Mouse (Mus musculus): ENCODE data around the gene Pde1a. TPM values are rescaled to one million over a fixed set of nuclear protein-coding genes. Genes with fewer than 3 reads are reported as not detected.

The Pde1a gene
- 9.9 and 12.3 TPM in 2 replicates for polyA plus RNA-seq (2016; fragmentation: Nextera tagmentation; extraction: Ambion mirVana)

DNA sequence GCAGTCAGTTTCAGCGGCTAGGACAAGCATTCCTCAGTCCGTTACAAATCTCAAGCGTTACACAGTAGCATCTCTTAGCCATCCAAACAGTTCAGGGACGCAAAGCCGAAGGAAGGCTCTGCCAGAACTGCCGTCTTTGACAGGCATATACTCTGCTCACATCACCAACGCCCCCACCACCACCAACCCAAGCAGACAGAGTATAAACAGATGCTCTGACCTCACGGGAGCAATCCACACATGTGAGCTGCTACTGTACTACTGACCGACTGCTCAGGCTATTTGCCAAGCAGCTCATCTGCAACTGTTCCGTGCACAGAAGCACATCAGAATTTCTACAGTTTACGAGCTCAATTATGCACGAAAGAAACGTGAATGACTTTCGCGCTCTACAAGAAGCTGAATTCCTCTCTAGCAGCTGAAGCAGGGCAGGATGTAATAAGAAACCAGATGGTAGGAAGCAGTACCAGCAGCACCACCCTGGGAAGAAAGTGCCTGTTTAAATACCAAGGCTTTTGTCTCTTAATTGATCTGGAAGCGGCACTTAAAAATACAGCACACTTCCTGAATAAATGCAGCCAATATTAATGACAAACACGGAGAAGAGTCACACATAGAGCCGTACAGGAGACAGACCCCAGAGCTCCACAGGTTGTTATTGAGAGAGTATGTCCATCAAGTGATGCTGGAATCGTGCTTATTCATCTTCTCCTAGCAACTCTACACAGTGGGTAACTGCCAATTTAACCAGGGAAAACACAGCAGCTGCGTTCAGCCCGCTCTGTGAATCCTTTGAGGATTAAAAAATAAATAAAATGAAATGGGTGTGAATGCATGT, at the start of gene Pde1a:
Gene Pde1a (minus strand): TSS at position 598 of the 838 bp plus-strand sequence.
- no peak within 1 kb of the TSS for H3K27ac ChIP-seq
- WGBS: 11% methylated on average over 21 of the region's 21 CpGs
- ATAC-seq (ENCODE audit: insufficient number of reproducible peaks, insufficient read depth, low FRiP score, low TSS enrichment): peak; percentile 72; the same call in 1 of the 2 replicates
- H3K4me3 ChIP-seq: peak within 1 kb of the TSS; percentile 35
- H3K36me3 ChIP-seq: no peaks in the 10 kb centered on the region
- no peaks in the 10 kb centered on the region for H3K27me3 ChIP-seq
- H3K4me2 ChIP-seq (replicated peaks): peak within 1 kb of the TSS; percentile 71
- no peaks in the 10 kb centered on the region for H3K9me3 ChIP-seq
- no peaks in the 10 kb centered on the region; the same call in 1 of the 2 replicates for H3K4me1 ChIP-seq
- peak within 1 kb of the TSS; percentile 34; the same call in 1 of the 2 replicates for H3K9ac ChIP-seq

DNA sequence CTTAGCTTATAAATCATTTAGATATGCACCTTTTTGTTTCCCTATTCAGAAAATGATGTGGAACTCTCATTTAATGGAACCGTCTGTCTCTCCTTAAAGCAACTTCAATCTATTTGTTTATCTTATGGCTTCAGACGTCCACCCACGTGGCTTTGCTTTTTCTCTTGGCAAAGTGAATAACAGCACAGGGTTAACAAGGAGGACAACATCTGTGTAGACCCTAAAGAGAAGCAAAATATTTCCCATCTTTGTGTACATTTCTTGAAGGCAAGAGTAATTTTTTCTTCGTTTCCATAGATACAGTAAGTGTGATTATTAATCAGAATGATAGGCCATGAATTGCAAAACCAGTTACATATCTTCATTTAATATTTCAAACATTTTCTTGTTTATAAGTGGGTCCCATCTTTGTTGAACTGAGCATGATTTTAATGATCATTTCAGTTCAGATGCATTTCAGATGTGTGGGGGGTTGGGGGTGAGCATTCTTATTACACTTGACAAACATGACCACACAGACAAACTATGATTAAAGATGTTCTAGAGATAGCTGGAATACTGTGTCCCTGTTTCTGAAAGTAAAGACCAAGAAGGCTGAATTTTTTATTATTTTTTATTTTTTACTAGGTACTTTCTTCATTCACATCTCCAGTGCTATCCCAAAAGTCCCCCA, 49.5 kb upstream of the Pde1a start:
- ATAC-seq (ENCODE audit: insufficient number of reproducible peaks, insufficient read depth, low FRiP score, low TSS enrichment): no peak
- no peak overlapping the region for H3K4me2 ChIP-seq (replicated peaks)
- H3K4me1 ChIP-seq: no peaks in the 10 kb centered on the region
- 57% methylated on average over 4 of the region's 4 CpGs for WGBS
- H3K9me3 ChIP-seq: no peaks in the 10 kb centered on the region
- H3K36me3 ChIP-seq: no peaks in the 10 kb centered on the region
- H3K4me3 ChIP-seq: no peak overlapping the region
- H3K27ac ChIP-seq: no peak overlapping the region
- H3K9ac ChIP-seq: no peak overlapping the region
- no peaks in the 10 kb centered on the region for H3K27me3 ChIP-seq

DNA sequence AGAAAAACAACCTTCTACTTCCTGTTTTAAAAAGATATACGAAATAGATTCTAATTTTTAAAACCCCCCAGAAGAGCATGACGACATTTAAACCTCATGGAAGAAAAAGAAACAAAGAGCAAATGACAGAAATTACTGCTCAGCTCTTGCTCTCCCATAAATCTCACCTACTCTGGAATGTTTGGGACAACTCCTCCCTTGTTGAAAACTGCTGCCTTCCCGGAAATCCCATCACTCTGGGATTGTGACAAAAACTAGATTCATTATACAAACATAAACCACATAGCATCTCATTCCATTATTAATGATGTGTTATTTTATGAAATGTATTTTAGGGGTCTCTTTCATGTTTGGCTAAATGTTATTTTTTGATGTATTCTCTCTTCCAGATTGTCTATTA, 48.9 kb upstream of the Pde1a start:
- Histone ChIP-seq H3K4me3 (no peak overlapping the region), H3K36me3 (no peaks in the 10 kb centered on the region), H3K9ac (no peak overlapping the region), H3K4me2 (replicated peaks) (no peak overlapping the region), H3K27me3 (no peaks in the 10 kb centered on the region), H3K27ac (no peak overlapping the region), H3K4me1 (no peaks in the 10 kb centered on the region), H3K9me3 (no peaks in the 10 kb centered on the region)
- 71% methylated on average over 3 of the region's 3 CpGs for WGBS
- no peak for ATAC-seq (ENCODE audit: insufficient number of reproducible peaks, insufficient read depth, low FRiP score, low TSS enrichment)

DNA sequence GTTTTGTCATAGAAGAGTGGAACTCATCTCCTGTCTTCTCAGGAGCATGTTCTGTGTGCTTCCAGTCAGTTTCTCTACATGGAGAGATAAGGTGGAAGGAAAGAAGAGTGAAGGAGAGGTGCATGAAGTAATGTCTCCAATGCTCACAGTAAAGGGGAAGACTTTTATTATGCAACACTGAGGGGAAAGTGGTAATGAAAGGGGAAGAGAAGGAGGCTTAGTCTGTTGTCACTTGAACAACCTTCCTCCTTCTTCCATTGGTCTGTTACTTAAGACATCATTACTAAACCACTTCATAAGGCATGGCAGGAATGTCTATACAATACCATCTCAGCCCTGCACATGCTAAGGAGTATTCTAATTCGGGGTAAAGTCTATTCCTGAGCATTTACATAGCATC, 38.8 kb upstream of the Pde1a start:
- Histone ChIP-seq H3K9me3 (no peaks in the 10 kb centered on the region), H3K4me3 (no peak overlapping the region), H3K9ac (no peak overlapping the region), H3K4me2 (replicated peaks) (no peak overlapping the region), H3K27ac (no peak overlapping the region), H3K4me1 (no peaks in the 10 kb centered on the region), H3K36me3 (no peaks in the 10 kb centered on the region), H3K27me3 (no peaks in the 10 kb centered on the region)
- WGBS: 83% methylated on average over 1 of the region's 1 CpGs
- no peak for ATAC-seq (ENCODE audit: insufficient number of reproducible peaks, insufficient read depth, low FRiP score, low TSS enrichment)

DNA sequence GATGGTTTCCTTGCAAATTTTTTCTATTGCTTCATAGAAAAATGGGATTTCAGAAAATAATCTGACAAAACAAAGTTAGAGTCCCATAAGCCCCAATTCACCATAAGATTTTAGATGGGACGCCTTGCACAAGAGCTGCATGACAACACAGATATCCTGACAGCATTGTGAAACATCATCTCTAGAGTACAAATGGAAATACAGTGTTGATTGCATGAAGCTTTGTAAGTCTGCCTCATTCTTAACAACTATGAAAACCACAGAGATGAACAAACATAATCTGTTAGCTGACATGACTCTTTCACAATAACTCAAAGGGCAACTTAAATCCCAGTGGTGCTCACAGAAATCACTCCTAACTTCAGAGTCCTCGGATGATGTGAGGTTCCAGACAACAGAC, 29.5 kb upstream of the Pde1a start:
- Histone ChIP-seq H3K4me3 (no peak overlapping the region), H3K27me3 (no peaks in the 10 kb centered on the region), H3K9me3 (no peaks in the 10 kb centered on the region), H3K36me3 (no peaks in the 10 kb centered on the region), H3K4me2 (replicated peaks) (no peak overlapping the region), H3K27ac (no peak overlapping the region), H3K4me1 (no peaks in the 10 kb centered on the region), H3K9ac (no peak overlapping the region)
- no peak for ATAC-seq (ENCODE audit: insufficient number of reproducible peaks, insufficient read depth, low FRiP score, low TSS enrichment)
- 81% methylated on average over 2 of the region's 2 CpGs for WGBS

DNA sequence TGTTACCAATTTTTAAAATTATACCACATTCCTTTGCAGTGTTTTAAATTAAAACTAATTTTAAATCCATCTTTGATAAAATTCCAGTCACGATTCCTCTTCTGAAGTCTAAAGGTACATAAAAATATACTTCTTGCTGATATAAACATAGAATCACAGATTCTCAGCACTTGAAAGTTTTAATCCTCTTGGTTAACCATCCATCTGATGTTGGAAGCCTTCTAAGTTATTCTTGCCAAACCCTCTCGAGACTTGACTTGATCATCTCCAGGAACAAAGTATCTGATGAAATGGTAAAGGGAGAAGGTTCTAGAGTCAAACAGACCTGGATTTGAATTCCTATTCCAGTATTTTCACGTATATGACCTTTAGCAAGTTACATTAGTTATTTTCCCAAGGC, 28.9 kb upstream of the Pde1a start:
- H3K9ac ChIP-seq: no peak overlapping the region
- H3K27ac ChIP-seq: no peak overlapping the region
- H3K36me3 ChIP-seq: no peaks in the 10 kb centered on the region
- H3K9me3 ChIP-seq: no peaks in the 10 kb centered on the region
- H3K27me3 ChIP-seq: no peaks in the 10 kb centered on the region
- no peak overlapping the region for H3K4me2 ChIP-seq (replicated peaks)
- no peak for ATAC-seq (ENCODE audit: insufficient number of reproducible peaks, insufficient read depth, low FRiP score, low TSS enrichment)
- H3K4me3 ChIP-seq: no peak overlapping the region
- WGBS: 78% methylated on average over 3 of the region's 3 CpGs
- no peaks in the 10 kb centered on the region for H3K4me1 ChIP-seq

DNA sequence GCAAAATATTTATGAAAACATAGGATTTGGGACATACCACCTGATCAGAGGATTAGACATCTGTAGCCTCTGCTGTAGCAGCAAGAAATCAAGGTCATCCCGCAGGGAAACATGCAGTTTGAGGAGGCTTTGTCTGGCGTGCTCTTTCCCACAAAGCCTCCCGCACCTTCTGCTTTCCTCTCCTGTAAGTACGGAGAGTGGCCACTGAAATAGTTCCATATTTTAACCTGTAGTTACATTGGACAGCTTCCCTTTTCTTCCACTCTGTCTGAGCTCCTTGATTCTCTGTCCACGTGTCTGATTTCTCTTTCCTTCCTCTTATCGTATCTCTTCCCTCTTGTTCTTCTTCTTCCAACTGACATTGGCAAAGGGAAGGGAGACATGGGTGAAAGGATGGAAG, 20.8 kb upstream of the Pde1a start:
- ATAC-seq (ENCODE audit: insufficient number of reproducible peaks, insufficient read depth, low FRiP score, low TSS enrichment): no peak
- Histone ChIP-seq H3K27me3 (no peaks in the 10 kb centered on the region), H3K27ac (no peak overlapping the region), H3K4me3 (no peak overlapping the region), H3K36me3 (no peaks in the 10 kb centered on the region), H3K4me1 (no peaks in the 10 kb centered on the region), H3K4me2 (replicated peaks) (no peak overlapping the region), H3K9ac (no peak overlapping the region), H3K9me3 (no peaks in the 10 kb centered on the region)
- WGBS: 80% methylated on average over 6 of the region's 6 CpGs

DNA sequence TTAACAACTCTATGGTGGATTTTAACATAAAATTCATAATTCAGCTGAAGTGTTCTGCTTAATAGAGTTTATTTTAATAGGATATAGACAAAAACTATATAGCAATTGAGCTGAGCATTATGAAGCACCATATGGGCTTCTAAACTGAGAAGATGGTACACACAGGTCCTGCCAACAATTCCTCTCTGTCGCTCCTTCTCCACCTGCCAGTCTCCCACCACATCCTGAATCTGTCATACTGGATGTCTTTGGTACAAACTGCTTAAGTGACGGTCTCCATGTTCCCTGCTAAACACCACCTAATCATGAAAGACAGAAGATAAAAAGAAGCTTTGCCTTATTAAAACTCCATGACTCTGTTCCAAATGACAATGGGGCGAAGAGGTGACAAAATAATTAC, 20.1 kb upstream of the Pde1a start:
- H3K4me3 ChIP-seq: no peak overlapping the region
- H3K27me3 ChIP-seq: no peaks in the 10 kb centered on the region
- H3K4me1 ChIP-seq: no peaks in the 10 kb centered on the region
- ATAC-seq (ENCODE audit: insufficient number of reproducible peaks, insufficient read depth, low FRiP score, low TSS enrichment): no peak
- H3K4me2 ChIP-seq (replicated peaks): no peak overlapping the region
- no peaks in the 10 kb centered on the region for H3K9me3 ChIP-seq
- H3K9ac ChIP-seq: no peak overlapping the region
- 77% methylated on average over 3 of the region's 3 CpGs for WGBS
- no peak overlapping the region for H3K27ac ChIP-seq
- no peaks in the 10 kb centered on the region for H3K36me3 ChIP-seq

DNA sequence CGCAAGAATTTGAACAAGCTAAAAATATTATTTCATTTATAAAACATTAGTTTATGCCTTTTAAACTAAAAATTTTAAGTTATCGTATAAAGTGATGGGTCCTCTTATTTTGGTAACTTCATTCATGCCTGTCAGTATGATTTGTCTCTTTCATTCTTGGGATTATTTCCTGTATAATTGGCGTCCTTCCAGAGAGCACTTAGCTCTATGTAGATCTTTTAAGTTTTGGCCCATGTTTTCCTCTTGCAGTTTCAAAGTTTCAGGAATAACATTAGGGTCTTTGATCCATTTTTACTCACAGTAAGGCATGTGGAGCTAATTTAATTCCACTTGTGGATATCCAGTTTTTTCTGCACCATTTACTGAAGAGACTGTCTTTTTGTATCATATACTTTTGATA, 5.8 kb upstream of the Pde1a start:
- no peaks in the 10 kb centered on the region for H3K27me3 ChIP-seq
- no peaks in the 10 kb centered on the region for H3K4me1 ChIP-seq
- no peak overlapping the region for H3K4me3 ChIP-seq
- no peaks in the 10 kb centered on the region for H3K9me3 ChIP-seq
- no peak for ATAC-seq (ENCODE audit: insufficient number of reproducible peaks, insufficient read depth, low FRiP score, low TSS enrichment)
- H3K36me3 ChIP-seq: no peaks in the 10 kb centered on the region
- H3K9ac ChIP-seq: no peak overlapping the region
- no peak overlapping the region for H3K27ac ChIP-seq
- no peak overlapping the region for H3K4me2 ChIP-seq (replicated peaks)
- WGBS: 68% methylated on average over 3 of the region's 3 CpGs

DNA sequence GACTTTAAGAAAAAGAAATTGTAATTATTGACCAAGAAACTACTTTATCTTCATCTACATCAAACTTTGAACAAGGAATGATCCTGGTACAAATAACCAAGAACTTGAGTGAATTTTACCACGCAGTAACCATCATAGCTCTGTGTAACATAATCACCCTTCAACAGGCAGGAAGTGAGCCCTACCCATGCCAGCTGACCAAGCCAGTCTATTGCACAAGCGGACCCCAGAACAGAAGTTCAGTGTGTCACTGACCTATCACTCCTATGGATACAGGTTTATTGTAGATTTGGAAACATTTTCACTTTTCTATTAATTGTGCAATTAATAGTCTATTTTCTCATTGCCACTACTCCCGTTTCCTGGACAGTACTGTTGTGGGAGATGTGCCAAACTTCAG, 3.4 kb upstream of the Pde1a start:
- Histone ChIP-seq H3K27me3 (no peaks in the 10 kb centered on the region), H3K4me3 (no peak overlapping the region), H3K4me2 (replicated peaks) (no peak overlapping the region), H3K36me3 (no peaks in the 10 kb centered on the region), H3K9ac (no peak overlapping the region), H3K27ac (no peak overlapping the region), H3K9me3 (no peaks in the 10 kb centered on the region), H3K4me1 (no peaks in the 10 kb centered on the region; the same call in 1 of the 2 replicates)
- no peak for ATAC-seq (ENCODE audit: insufficient number of reproducible peaks, insufficient read depth, low FRiP score, low TSS enrichment)
- WGBS: 84% methylated on average over 3 of the region's 3 CpGs

DNA sequence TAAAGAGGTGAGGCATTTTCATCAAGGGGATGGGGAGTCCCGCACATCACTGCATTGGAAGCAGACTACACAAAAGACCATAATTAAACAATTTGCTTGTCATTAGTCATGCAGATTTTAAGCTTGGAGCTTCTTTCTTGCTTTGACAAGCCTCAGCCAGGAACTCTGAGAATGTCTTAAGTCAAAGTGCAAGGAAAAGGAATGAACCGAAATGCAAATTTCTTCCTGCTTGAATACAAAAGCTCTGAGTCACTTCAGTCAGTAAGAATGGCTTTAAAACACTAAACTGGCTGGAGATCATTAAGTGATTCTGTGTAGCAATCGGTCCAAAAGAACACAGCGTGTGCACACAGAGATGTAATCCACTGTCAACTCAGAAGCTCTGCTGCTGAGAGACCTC, 2.6 kb downstream of the Pde1a start:
- WGBS: 34% methylated on average over 4 of the region's 4 CpGs

DNA sequence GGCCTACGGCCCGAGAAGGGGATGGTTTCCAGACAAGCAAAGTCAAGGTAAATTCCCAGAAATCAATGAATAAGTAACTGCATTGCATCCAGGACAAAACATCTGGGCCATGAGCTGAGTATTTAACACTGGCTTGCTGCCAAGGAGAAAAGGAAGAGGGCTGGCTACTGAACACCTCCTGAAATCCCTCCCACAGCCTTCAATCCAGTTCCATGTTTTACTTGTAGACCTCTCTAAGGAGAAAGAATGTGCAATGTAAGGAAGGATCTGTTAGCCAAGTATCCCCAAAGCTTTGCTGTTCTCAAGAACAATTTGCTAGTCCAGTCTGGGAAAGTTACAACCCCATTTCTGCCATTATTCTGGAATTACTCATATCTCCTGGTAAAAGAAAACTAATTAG, 42.4 kb downstream of the Pde1a start:
- 71% methylated on average over 2 of the region's 2 CpGs for WGBS
- H3K9me3 ChIP-seq: no peaks in the 10 kb centered on the region
- no peak overlapping the region for H3K27ac ChIP-seq
- H3K9ac ChIP-seq: no peak overlapping the region
- no peaks in the 10 kb centered on the region for H3K36me3 ChIP-seq
- H3K4me2 ChIP-seq (replicated peaks): no peak overlapping the region
- no peaks in the 10 kb centered on the region for H3K4me1 ChIP-seq
- ATAC-seq (ENCODE audit: insufficient number of reproducible peaks, insufficient read depth, low FRiP score, low TSS enrichment): no peak
- H3K4me3 ChIP-seq: no peak overlapping the region
- no peaks in the 10 kb centered on the region for H3K27me3 ChIP-seq

More for the DNA sequence above, 2.6 kb downstream of the Pde1a start:
- no peak for ATAC-seq (ENCODE audit: insufficient number of reproducible peaks, insufficient read depth, low FRiP score, low TSS enrichment)
- Histone ChIP-seq H3K27ac (no peak overlapping the region), H3K36me3 (no peaks in the 10 kb centered on the region), H3K4me3 (no peak overlapping the region), H3K4me1 (no peaks in the 10 kb centered on the region; the same call in 1 of the 2 replicates), H3K9ac (no peak overlapping the region), H3K4me2 (replicated peaks) (no peak overlapping the region), H3K27me3 (no peaks in the 10 kb centered on the region), H3K9me3 (no peaks in the 10 kb centered on the region)

All from embryonic facial prominence, embryonic 12.5 days (tissue).